Mouse (Mus musculus) E14TG2a.4 (cell line): Measurements from ENCODE around the gene Gm45213.

Experiments used
- CTCF ChIP-seq: conservative IDR thresholded peaks from 2 replicates; pipeline ENCODE4 v1.5.1; 2014; ENCODE audit warnings: low read length
- NANOG ChIP-seq: IDR thresholded peaks from 2 replicates; pipeline ENCODE4 v1.6.1; 2014; ENCODE audit warnings: borderline replicate concordance, low read length, mixed read lengths
- POU5F1 ChIP-seq: IDR thresholded peaks from 2 replicates; pipeline ENCODE4 v1.6.1; 2014; ENCODE audit warnings: low read length, borderline replicate concordance

DNA sequence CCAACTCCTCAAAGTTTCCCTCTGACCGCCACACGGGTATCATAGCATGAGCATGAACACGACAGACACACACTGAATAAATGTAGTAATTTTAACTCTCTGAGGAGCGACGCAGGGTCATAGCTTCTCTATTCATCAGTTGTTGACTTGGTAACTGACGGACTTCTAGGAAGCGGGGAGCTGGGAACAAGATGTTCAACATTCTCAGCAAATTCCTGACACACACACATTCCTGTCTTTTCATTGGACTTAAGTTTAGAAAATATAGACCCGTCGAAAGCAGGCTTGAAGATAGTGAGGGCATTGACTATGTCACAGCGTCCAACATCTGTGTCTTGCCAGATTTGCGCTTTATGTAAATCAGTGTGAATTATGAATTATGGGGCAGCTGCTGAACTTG lies 63.8 kb downstream of the Gm45213 start:
- TF ChIP-seq CTCF (no peak), NANOG (no peak), POU5F1 (no peak)
